ENCODE assay signal across 9 mouse cellular contexts in genomic region chr1:133077606-133078337, GRCm38 (mm10). TPM values are rescaled to one million over a fixed set of nuclear protein-coding genes. Genes with fewer than 3 reads are reported as not detected.
DNase-seq lines count a peak whose midpoint lies in the region; ATAC-seq and TF ChIP-seq lines count a peak whose summit lies in the region.
"Had no signal": no experiment of that assay in that cellular context is flagged by ENCODE, and none has a peak within 500 bp of the region (broad histone marks: within the 10 kb centered on the region; RNA-seq: fewer than 3 reads in every experiment).

No protein-coding gene starts in this region.

- peaks cover 34 to 82% of the 10 kb centered on the region in 2 experiments for H3K36me3 ChIP-seq in CH12.LX (replicated peaks in 1 of 2; ENCODE audit: control insufficient read depth in 1 of 2, insufficient read depth in 1 of 2, low read length in 1 of 2)
- H3K36me3 ChIP-seq in limb, embryonic 14.5 days (ENCODE audit: control insufficient read depth, insufficient read depth, low read length) = peaks cover 19% of the 10 kb centered on the region

- H3K79me2 ChIP-seq in CH12.LX (replicated peaks; ENCODE audit: control insufficient read depth, extremely low read depth, insufficient read depth, poor library complexity, severe bottlenecking) = 0 out of 2 replicates have a peak, but pooled peaks cover 2% of the 10 kb centered on the region

- dilution Hi-C loops in CH12.LX (cut with MboI; ENCODE audit: extremely low pct_ligation_motif_present, extremely low pct_unique_long_range_greater_than_20kb, low sequenced_read_pairs) = no loop called here

- peak; percentile 56 for DNase-seq in gastrocnemius, postnatal 14 days
- DNase-seq in gastrocnemius, adult 8-10 months (ENCODE audit: low spot score in 2 of 2) = no peak
- DNase-seq in CH12.LX (ENCODE audit: extremely low read depth) = no peak
- peak; percentile 53 for DNase-seq in gastrocnemius, postnatal 25 days
- peak; percentile 53 for DNase-seq in limb, embryonic 14.5 days (ENCODE audit: low spot score)
- DNase-seq in ovary, postnatal 10 days (ENCODE audit: low spot score) = no peak
- no peak for DNase-seq in cerebellum, adult 8-10 months

- in situ Hi-C loops in CH12.LX (cut with MboI; ENCODE audit: low pct_ligation_motif_present, low pct_unique_long_range_greater_than_20kb, low sequenced_read_pairs) = no loop called here

- no peak for TF ChIP-seq EP300 in CH12.LX (IDR thresholded peaks at IDR 0.05; ENCODE audit: low read length)

- no peak for TF ChIP-seq POLR2A in CH12.LX (IDR thresholded peaks at IDR 0.05; ENCODE audit: low read depth, low read length)
- TF ChIP-seq POLR2A in limb, embryonic 14.5 days (IDR thresholded peaks at IDR 0.05; ENCODE audit: borderline replicate concordance, extremely low read depth, insufficient read depth, insufficient read length) = no peak

- 49% methylated on average over 11 of the region's 12 CpGs for WGBS in limb, embryonic 14.5 days

- TF ChIP-seq RAD21 in CH12.LX (IDR thresholded peaks at IDR 0.05; ENCODE audit: low read depth, low read length) = no peak

- intact Hi-C loops in gastrocnemius, postnatal 14 days (cut with DNase I; ENCODE audit: low total_unique reads) = no loop called here

- ATAC-seq in limb, embryonic 14.5 days (ENCODE audit: low FRiP score, low read depth) = peak; percentile 60
- no peak for ATAC-seq in cerebellum, adult (ENCODE audit: insufficient number of reproducible peaks, low FRiP score, low TSS enrichment)

- H3K4me2 ChIP-seq in CH12.LX (ENCODE audit: insufficient read depth, low read depth, poor library complexity, severe bottlenecking) = peak overlapping the region; percentile 82
- no peak overlapping the region for H3K4me2 ChIP-seq in limb, embryonic 14.5 days (replicated peaks; ENCODE audit: low read depth, low read length, severe bottlenecking)

- no peak for TF ChIP-seq CTCF in CH12.LX (conservative IDR thresholded peaks at IDR 0.05 in 1 of 2, IDR thresholded peaks at IDR 0.05 in 1 of 2; ENCODE audit: low read depth in 2 of 2, low read length in 2 of 2)

- H3K27ac ChIP-seq in CH12.LX (ENCODE audit: insufficient read depth, low read depth) = peak overlapping the region; percentile 89
- peak overlapping the region; percentile 40 for H3K27ac ChIP-seq in limb, embryonic 14.5 days (replicated peaks; ENCODE audit: low read depth, low read length)
- H3K27ac ChIP-seq: liver, embryonic 14.5 days had no signal

- H3K4me3 ChIP-seq in CH12.LX (replicated peaks in 1 of 3; ENCODE audit: low read depth in 2 of 3, low read length in 2 of 3, poor library complexity in 1 of 3) = peak overlapping the region in 2 of 3 experiments; percentile 25 to 42
- no peak overlapping the region for H3K4me3 ChIP-seq in limb, embryonic 14.5 days (replicated peaks; ENCODE audit: low read length)

- H3K27me3 ChIP-seq in CH12.LX (replicated peaks) = no peaks in the 10 kb centered on the region
- H3K27me3 ChIP-seq in limb, embryonic 14.5 days (ENCODE audit: control insufficient read depth, insufficient read depth, low read length) = no peaks in the 10 kb centered on the region

- no peaks in the 10 kb centered on the region for H3K9me3 ChIP-seq in CH12.LX (replicated peaks; ENCODE audit: low read length)
- H3K9me3 ChIP-seq in limb, embryonic 14.5 days (ENCODE audit: control insufficient read depth, low read length) = no peaks in the 10 kb centered on the region

- H3K9ac ChIP-seq in CH12.LX (ENCODE audit: insufficient read depth, low read depth) = peak overlapping the region; percentile 65
- H3K9ac ChIP-seq in limb, embryonic 14.5 days (ENCODE audit: low read depth, low read length, severe bottlenecking) = no peak overlapping the region
- H3K9ac ChIP-seq: liver, embryonic 14.5 days had no signal

- peaks cover 23 to 87% of the 10 kb centered on the region in 2 experiments for H3K4me1 ChIP-seq in CH12.LX (ENCODE audit: control insufficient read depth in 1 of 2, insufficient read depth in 2 of 2)
- H3K4me1 ChIP-seq in limb, embryonic 14.5 days (ENCODE audit: control insufficient read depth, insufficient read depth, low read length) = 0 out of 2 replicates have a peak, but pooled peaks cover 10% of the 10 kb centered on the region

TF ChIP-seq in CH12.LX, 34 proteins besides CTCF, POLR2A, EP300 and RAD21:
- TF ChIP-seq PAX5 (IDR thresholded peaks at IDR 0.05; ENCODE audit: low read length) (no peak), BHLHE40 (IDR thresholded peaks at IDR 0.05; ENCODE audit: low read depth, low read length) (0 out of 2 replicates have a peak, but pooled peaks have one; percentile 16), MEF2A (IDR thresholded peaks at IDR 0.05; ENCODE audit: borderline replicate concordance, low read depth, low read length) (peak; percentile 38; the same call in 1 of the 2 replicates)

RNA-seq across cellular contexts. Expression of gene Pik3c2b, which starts 32.3 kb away (rescaled TPM):
- total RNA-seq in gastrocnemius, postnatal 14 days (2021) = 10 to 100 TPM; 12.2 to 21.6 TPM
- total RNA-seq in gastrocnemius, adult 8-10 months (2022) = 10 to 100 TPM in 3 of 4 experiments, 1 to 10 TPM in 1; 9.2 to 12.8 (median 11.0) TPM
- 15.9 and 16.5 TPM in 2 replicates for total RNA-seq in CH12.LX (2012; rRNA removed)
- total RNA-seq in CH12.LX (2014; rRNA removed) = 7.2 and 8.7 TPM in 2 replicates
- polyA plus RNA-seq in CH12.LX (2012; ENCODE audit: insufficient read length, low read depth) = 9.2 and 12.0 TPM in 2 replicates
- total RNA-seq in gastrocnemius, postnatal 25 days (2021) = 10 to 100 TPM; 10.8 to 12.0 TPM
- 10.7 and 13.5 TPM in 2 replicates for polyA plus RNA-seq in limb, embryonic 14.5 days (2012; rRNA removed)
- 8.1 and 8.4 TPM in 2 replicates for polyA plus RNA-seq in limb, embryonic 14.5 days (2014; fragmentation: Nextera tagmentation; extraction: Ambion mirVana)

RNA-seq across cellular contexts. Expression of gene Mdm4, which starts 47.4 kb away (rescaled TPM):
- total RNA-seq in gastrocnemius, postnatal 14 days (2021) = 10 to 100 TPM; 23.0 to 33.2 TPM
- total RNA-seq in gastrocnemius, adult 8-10 months (2022) = 10 to 100 TPM; 18.7 to 25.6 (median 21.5) TPM
- total RNA-seq in CH12.LX (2012; rRNA removed) (84.5 and 107 TPM in 2 replicates), CH12.LX (2014; rRNA removed) (66.5 and 68.3 TPM in 2 replicates)
- 78.9 and 79.0 TPM in 2 replicates for polyA plus RNA-seq in CH12.LX (2012; ENCODE audit: insufficient read length, low read depth)
- 10 to 100 TPM; 26.6 to 29.2 TPM for total RNA-seq in gastrocnemius, postnatal 25 days (2021)
- polyA plus RNA-seq in limb, embryonic 14.5 days (2012; rRNA removed) = 132 and 144 TPM in 2 replicates
- 45.6 and 50.2 TPM in 2 replicates for polyA plus RNA-seq in limb, embryonic 14.5 days (2014; fragmentation: Nextera tagmentation; extraction: Ambion mirVana)

RNA-seq across cellular contexts. Expression of gene Ppp1r15b, which starts 53.2 kb away (rescaled TPM):
- total RNA-seq in gastrocnemius, postnatal 14 days (2021) = 10 to 100 TPM; 22.1 to 24.6 TPM
- 10 to 100 TPM; 14.8 to 18.2 (median 16.3) TPM for total RNA-seq in gastrocnemius, adult 8-10 months (2022)
- total RNA-seq in CH12.LX (2012; rRNA removed) (47.6 and 50.6 TPM in 2 replicates), CH12.LX (2014; rRNA removed) (46.7 and 47.5 TPM in 2 replicates)
- 31.4 and 33.1 TPM in 2 replicates for polyA plus RNA-seq in CH12.LX (2012; ENCODE audit: insufficient read length, low read depth)
- 10 to 100 TPM; 14.5 to 17.3 TPM for total RNA-seq in gastrocnemius, postnatal 25 days (2021)
- 29.9 and 31.0 TPM in 2 replicates for polyA plus RNA-seq in limb, embryonic 14.5 days (2012; rRNA removed)
- 38.5 and 40.0 TPM in 2 replicates for polyA plus RNA-seq in limb, embryonic 14.5 days (2014; fragmentation: Nextera tagmentation; extraction: Ambion mirVana)

Comparison
In these comparisons a context has a peak if more than half of its experiments do, and no peak if none do; other contexts are left out.
1. DNase-seq: peak in gastrocnemius, postnatal 14 days (single experiment), gastrocnemius, postnatal 25 days (single experiment) and limb, embryonic 14.5 days (single experiment); none in gastrocnemius, adult 8-10 months (0 of 2), CH12.LX (single experiment), ovary, postnatal 10 days (single experiment) and cerebellum, adult 8-10 months (single experiment).